Mouse (Mus musculus): ENCODE data around the gene Dnajc9.

DNA sequence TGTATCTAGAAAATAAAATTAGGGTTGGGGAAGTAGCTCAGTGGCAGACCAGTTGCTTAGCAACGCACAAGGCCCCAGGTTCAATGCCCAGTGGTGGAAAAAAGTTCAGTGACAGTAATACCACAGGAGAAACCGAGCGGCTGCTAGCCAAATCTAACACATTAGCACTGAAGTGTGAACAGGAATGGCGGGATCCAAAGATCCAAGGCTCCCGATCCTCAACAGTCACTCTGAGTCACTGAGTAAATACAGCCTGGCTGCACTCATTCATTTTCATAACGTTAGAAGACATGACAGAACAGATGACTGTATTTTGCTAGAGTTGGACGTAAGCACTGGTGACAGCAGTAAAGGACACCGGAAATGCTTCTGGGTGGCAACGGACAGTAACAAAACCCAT lies 42.8 kb downstream of the Dnajc9 start:
- no peak for TF ChIP-seq POLR2A (IDR thresholded peaks at IDR 0.05; ENCODE audit: control insufficient read depth, extremely low read depth, insufficient read depth, low read length, poor library complexity)
- no peak for TF ChIP-seq CTCF (IDR thresholded peaks at IDR 0.05; ENCODE audit: borderline replicate concordance, control insufficient read depth, extremely low read depth, insufficient read depth, low read length, poor library complexity)
